Mouse (Mus musculus) liver, embryonic 15.5 days (tissue): ENCODE results near the gene Trim47. TPM values are rescaled to one million over a fixed set of nuclear protein-coding genes. Genes with fewer than 3 reads are reported as not detected.
A peak's percentile ranks its signal among the peaks of the same experiment; 100 is the strongest.

Source experiments
- ATAC-seq: fragments of 200-750 bp; cut with Nextera tagmentation; 2 replicates; pipeline ENCODE4 v1.8.0; 2017; ENCODE audit warnings: moderate number of reproducible peaks, mild to moderate bottlenecking, moderate library complexity; ENCODE audit not compliant: insufficient read depth
- H3K27ac ChIP-seq: fragments of 300-500 bp; sonication (generic); replicated peaks from 2 replicates; pipeline ENCODE4 v1.5.1; 2015; ENCODE audit warnings: mild to moderate bottlenecking, inconsistent platforms
- H3K27me3 ChIP-seq: fragments of 300-500 bp; sonication (generic); 2 replicates; pipeline ENCODE4 v1.6.1; 2015; ENCODE audit warnings: mild to moderate bottlenecking, inconsistent platforms
- H3K36me3 ChIP-seq: fragments of 300-500 bp; sonication (generic); replicated peaks from 2 replicates; pipeline ENCODE4 v1.6.1; 2015; ENCODE audit warnings: moderate library complexity, mild to moderate bottlenecking, inconsistent platforms
- H3K4me1 ChIP-seq: fragments of 300-500 bp; sonication (generic); replicated peaks from 2 replicates; pipeline ENCODE4 v1.6.1; 2015; ENCODE audit warnings: inconsistent platforms
- H3K4me2 ChIP-seq: fragments of 300-500 bp; sonication (generic); 2 replicates; pipeline ENCODE4 v1.6.1; 2015; ENCODE audit warnings: moderate library complexity, mild to moderate bottlenecking, inconsistent platforms
- H3K4me3 ChIP-seq: fragments of 300-500 bp; sonication (generic); replicated peaks from 2 replicates; pipeline ENCODE4 v1.5.1; 2015; ENCODE audit warnings: mild to moderate bottlenecking, inconsistent platforms
- H3K9ac ChIP-seq: fragments of 300-500 bp; sonication (generic); 2 replicates; pipeline ENCODE4 v1.6.1; 2015; ENCODE audit warnings: moderate library complexity, mild to moderate bottlenecking, inconsistent platforms
- H3K9me3 ChIP-seq: fragments of 300-500 bp; sonication (generic); replicated peaks from 2 replicates; pipeline ENCODE4 v1.6.1; 2016; ENCODE audit warnings: inconsistent platforms
- WGBS: fragments of 180-500 bp; shearing (Covaris S2); methylation state at CpG from one replicate; pipeline ENCODE4 v1.1.7; 2015; ENCODE audit warnings: mixed read lengths; ENCODE audit not compliant: insufficient replicate concordance; 5-methylcytosine and 5-hydroxymethylcytosine counted together
- polyA plus RNA-seq: library from polyadenylated mRNA; unstranded; fragments of >200 nt; fragmentation: Nextera tagmentation; extraction: Ambion mirVana; gene quantifications from 2 replicates; pipeline ENCODE4 v1.2.1, GENCODE M21; 2015

The Trim47 gene
- polyA plus RNA-seq = 5.4 and 7.6 TPM in 2 replicates

DNA sequence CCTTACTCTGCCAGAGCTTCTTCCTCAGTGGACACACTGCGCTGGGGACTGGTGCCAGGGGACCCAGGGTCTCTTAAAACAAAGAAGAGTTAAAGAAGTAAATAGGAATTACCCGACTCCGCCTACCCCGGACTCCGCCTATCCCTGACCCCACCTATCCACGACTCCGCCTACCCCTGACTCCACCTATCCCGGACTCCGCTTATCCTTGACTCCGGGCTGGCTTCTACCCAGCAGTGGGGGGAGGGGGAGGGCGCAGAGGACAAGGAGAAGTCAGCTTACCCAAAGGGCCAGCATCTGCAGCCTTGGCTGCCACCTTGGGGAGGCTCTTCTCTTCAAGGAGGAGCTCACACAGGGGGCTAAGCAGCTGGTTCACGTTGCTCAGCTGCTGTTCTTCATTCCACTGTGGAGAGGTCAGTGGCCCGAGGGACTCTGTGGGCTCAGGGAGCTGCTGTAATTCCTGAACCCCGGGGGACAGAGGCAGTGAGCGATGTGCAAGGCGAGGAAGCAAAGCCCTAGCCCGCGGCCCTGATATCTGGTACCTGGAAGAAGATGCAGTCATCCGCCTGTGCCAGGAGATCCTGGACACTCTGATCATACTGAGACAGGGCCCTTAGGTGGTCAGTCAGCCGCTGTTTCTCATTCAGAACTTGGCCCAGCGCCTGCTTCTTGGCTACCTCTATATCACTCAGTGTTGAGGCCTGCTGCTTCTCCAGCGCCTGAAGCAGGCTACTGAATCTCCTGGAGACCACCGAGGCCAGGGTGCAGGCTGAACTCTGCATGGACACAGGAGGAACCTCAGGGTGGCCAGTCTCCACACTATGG, at the start of gene Trim47:
Gene Trim47, minus strand, starts transcription at position 55 of the 825 bp plus-strand sequence.
- Histone ChIP-seq H3K4me2 (peak within 1 kb of the TSS; percentile 37), H3K27ac (no peak within 1 kb of the TSS), H3K4me3 (no peak within 1 kb of the TSS), H3K36me3 (peaks cover 28% of the 10 kb centered on the region), H3K9me3 (no peaks in the 10 kb centered on the region), H3K4me1 (peaks cover 44% of the 10 kb centered on the region), H3K27me3 (no peaks in the 10 kb centered on the region), H3K9ac (no peak within 1 kb of the TSS)
- no peak for ATAC-seq
- WGBS = 55% methylated on average over 23 of the region's 23 CpGs

DNA sequence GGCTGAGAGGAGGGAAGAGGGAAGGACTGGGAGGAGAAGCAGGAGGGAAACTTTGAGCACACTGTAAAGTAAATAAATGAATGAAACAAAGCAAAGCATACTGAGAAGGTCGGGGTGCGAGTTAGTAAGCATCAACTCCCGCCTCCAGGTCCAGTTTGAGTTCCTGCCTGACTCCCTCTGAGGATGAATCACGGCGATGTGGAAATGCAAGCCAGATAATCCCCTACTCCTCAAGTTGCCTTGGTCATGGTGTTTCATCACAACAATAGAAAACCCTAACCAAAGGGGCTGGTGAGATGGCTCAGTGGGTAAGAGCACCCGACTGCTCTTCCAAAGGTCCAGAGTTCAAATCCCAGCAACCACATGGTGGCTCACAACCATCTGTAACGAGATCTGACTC, 49.0 kb upstream of the Trim47 start:
- Histone ChIP-seq H3K27me3 (no peaks in the 10 kb centered on the region), H3K4me3 (no peak overlapping the region), H3K27ac (no peak overlapping the region), H3K36me3 (peaks cover 74% of the 10 kb centered on the region), H3K9me3 (no peaks in the 10 kb centered on the region), H3K4me2 (no peak overlapping the region), H3K4me1 (no peaks in the 10 kb centered on the region), H3K9ac (no peak overlapping the region)
- ATAC-seq = no peak
- WGBS = 81% methylated on average over 7 of the region's 7 CpGs

DNA sequence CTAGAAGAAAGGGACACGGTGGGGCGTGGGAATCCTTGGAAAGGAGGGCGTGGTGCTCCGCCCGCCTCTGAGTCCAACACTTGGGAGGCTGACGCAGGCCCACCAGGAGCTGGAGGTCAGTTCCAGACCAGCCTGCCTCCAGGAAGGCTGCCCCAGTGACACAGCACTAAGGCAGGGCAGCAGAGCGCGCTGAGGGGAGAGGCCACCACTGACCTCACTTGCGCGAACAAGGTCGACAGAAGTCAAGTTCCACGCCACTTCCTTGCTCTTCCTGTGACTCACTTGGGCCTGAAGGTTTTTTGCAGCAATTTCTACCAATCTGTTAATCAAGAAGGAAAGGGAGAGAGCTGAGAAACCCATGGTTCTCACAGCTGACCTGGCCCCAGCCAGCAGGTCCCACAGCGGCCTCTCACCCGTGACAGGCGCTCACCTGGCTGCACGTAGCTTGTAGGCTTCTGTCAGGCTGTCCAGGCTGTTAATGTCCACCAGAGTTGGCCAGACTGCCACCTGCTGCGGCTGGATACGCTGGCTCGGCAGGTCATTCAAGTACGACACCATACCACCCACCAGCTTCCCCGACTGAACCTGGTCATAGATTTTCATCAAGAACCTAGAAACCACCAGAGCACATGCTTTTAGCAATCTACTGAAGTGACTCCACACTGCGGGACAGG, 47.9 kb upstream of the Trim47 start:
- 79% methylated on average over 22 of the region's 22 CpGs for WGBS
- Histone ChIP-seq H3K9ac (no peak overlapping the region), H3K4me1 (no peaks in the 10 kb centered on the region), H3K27me3 (no peaks in the 10 kb centered on the region), H3K9me3 (no peaks in the 10 kb centered on the region), H3K27ac (no peak overlapping the region), H3K4me3 (no peak overlapping the region), H3K36me3 (peaks cover 63% of the 10 kb centered on the region), H3K4me2 (no peak overlapping the region)
- no peak for ATAC-seq

DNA sequence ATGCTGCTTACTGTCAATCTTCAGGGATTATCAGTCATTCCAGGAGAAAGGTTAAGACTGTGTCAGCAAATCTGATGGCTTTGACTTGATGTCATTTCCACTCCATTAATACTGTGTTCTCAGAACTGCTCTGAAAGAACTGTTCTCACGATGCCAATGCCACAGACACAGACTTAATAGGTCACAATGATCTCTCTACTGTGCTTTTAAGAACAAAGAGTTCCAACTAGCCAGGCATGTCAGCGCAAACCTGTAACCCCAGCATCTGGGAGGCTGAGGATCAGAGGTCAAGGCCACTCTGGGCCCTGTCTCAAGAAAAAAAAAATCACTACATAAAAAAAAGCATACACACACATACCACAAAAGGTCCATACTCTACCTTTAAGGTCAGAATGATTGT, 44.9 kb upstream of the Trim47 start:
- no peaks in the 10 kb centered on the region for H3K27me3 ChIP-seq
- ATAC-seq = no peak
- no peak overlapping the region for H3K4me2 ChIP-seq
- H3K27ac ChIP-seq = no peak overlapping the region
- H3K4me3 ChIP-seq = no peak overlapping the region
- peaks cover 17% of the 10 kb centered on the region for H3K4me1 ChIP-seq
- peaks cover 39% of the 10 kb centered on the region for H3K36me3 ChIP-seq
- H3K9ac ChIP-seq = no peak overlapping the region
- 84% methylated on average over 2 of the region's 2 CpGs for WGBS
- no peaks in the 10 kb centered on the region for H3K9me3 ChIP-seq

DNA sequence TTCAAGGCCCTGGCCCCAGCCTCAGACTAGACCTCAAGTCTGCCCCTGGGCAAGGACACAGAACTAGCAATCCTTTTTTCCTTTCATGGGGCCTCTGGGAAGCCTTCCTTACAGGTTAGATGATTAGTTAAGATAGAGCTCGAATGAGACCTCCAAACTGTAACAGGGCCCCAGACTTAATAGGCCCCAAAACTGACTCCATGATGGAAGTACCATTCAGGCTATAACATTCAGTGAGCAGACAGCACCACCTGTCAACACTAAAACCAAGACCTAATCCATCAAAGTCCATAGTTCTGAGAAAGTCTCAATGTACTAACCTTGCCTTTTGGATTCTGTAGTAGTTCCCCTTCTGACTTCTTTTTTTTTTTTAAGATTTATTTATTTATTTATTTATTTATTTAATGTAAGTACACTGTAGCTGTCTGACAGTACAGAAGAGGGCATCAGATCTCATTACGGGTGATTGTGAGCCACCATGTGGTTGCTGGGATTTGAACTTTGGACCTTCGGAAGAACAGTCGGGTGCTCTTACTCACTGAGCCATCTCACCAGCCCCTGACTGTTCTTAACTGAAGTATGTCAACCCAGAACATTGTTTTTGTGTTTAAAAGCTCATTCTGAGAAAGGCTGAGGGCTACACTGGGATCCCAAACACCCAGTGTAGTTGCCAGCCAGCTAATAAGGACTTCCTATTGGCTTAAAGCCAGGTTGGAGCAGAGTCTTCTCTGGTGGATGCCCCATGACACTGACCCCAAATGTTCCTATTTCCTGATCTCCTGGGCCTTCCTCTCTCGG, 43.2 kb upstream of the Trim47 start:
- 70% methylated on average over 5 of the region's 5 CpGs for WGBS
- Histone ChIP-seq H3K4me1 (peaks cover 26% of the 10 kb centered on the region), H3K9ac (no peak overlapping the region), H3K36me3 (peaks cover 30% of the 10 kb centered on the region), H3K27me3 (no peaks in the 10 kb centered on the region), H3K9me3 (no peaks in the 10 kb centered on the region), H3K4me2 (no peak overlapping the region), H3K4me3 (no peak overlapping the region), H3K27ac (no peak overlapping the region)
- ATAC-seq = no peak

DNA sequence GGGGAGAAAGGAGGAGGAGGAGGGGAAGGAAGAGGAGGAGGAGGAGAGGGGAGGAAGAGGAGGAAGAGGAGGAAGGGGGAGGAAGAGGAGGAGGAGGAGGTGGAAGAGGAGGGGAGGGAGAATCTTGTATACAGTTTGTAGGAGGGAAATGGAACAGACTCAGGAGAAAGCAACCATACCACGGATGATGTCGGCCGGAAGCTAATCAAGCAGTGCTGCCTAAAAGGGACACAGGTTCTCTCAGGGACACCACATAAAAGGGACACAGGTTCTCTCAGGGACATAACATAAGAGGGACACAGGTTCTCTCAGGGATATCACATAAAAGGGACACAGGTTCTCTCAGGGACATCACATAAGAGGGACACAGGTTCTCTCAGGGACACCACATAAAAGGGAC, 42.2 kb upstream of the Trim47 start:
- Histone ChIP-seq H3K9me3 (no peaks in the 10 kb centered on the region), H3K36me3 (peaks cover 20% of the 10 kb centered on the region), H3K4me3 (no peak overlapping the region), H3K4me2 (no peak overlapping the region), H3K9ac (no peak overlapping the region), H3K4me1 (peaks cover 26% of the 10 kb centered on the region), H3K27me3 (no peaks in the 10 kb centered on the region), H3K27ac (no peak overlapping the region)
- ATAC-seq = no peak
- 78% methylated on average over 3 of the region's 3 CpGs for WGBS

DNA sequence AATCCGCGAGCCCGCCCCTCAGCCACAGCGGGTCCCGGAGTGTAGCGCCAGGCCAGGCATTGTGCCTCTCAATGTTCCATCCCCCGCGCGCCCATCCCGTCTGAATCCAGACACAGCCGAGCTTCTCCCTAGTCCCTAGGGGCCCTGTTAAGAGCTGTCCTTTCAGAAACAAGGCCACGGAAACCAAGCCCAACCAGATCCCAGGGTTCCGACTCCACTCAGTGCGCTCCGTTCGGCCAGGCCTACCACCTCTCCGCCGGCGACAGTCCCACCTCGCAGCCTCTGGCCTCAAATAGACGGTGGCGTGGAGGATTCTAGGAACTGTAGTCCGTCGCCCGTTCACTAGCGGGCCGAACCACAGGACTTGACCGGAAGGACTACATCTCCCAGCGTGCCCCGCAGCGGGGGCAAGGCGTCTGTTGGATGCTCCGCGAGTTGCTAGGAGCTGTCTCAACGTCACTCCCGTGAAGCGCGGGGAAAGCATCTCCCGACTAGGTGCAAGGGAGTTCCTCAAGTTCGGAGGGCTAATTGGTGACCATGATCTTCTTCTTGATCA, 41.0 kb upstream of the Trim47 start, which contains the start of gene Fbf1:
Gene Fbf1, minus strand, starts transcription at position 283 of the 556 bp plus-strand sequence.
- H3K36me3 ChIP-seq = peaks cover 8% of the 10 kb centered on the region
- peak; percentile 98 for ATAC-seq
- peak within 1 kb of the TSS; percentile 71 for H3K27ac ChIP-seq
- peak within 1 kb of the TSS; percentile 74 for H3K4me3 ChIP-seq
- WGBS = under 1% methylated on average over 40 of the region's 40 CpGs
- H3K9ac ChIP-seq = peak within 1 kb of the TSS; percentile 79
- no peaks in the 10 kb centered on the region for H3K27me3 ChIP-seq
- peaks cover 26% of the 10 kb centered on the region for H3K4me1 ChIP-seq
- peak within 1 kb of the TSS; percentile 83 for H3K4me2 ChIP-seq
- H3K9me3 ChIP-seq = no peaks in the 10 kb centered on the region

DNA sequence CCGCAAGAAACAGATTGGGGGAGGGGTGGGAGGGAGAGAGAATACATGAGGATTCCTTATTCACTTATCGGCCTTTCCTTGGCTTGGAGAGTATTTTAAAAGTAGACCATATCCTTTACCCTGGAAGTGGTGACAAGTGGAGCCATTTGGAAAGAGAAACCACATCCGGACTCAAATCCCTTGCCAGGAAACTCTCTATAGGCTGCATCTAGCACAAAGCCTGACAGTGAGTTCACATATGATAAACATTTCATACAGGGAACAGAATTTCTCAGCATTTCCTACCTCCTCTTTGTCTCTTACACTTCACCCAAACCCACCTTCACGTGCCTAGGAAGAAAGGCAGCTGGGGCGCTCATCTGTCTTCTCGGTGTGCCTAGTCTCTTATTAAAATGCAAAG, 40.2 kb upstream of the Trim47 start:
- Histone ChIP-seq H3K9me3 (no peaks in the 10 kb centered on the region), H3K27me3 (no peaks in the 10 kb centered on the region), H3K4me3 (peak overlapping the region; percentile 74), H3K4me1 (peaks cover 26% of the 10 kb centered on the region), H3K36me3 (0 out of 2 replicates have a peak, but pooled peaks cover 3% of the 10 kb centered on the region), H3K4me2 (peak overlapping the region; percentile 83), H3K9ac (peak overlapping the region; percentile 79), H3K27ac (peak overlapping the region; percentile 71)
- 14% methylated on average over 6 of the region's 6 CpGs for WGBS
- no peak for ATAC-seq

DNA sequence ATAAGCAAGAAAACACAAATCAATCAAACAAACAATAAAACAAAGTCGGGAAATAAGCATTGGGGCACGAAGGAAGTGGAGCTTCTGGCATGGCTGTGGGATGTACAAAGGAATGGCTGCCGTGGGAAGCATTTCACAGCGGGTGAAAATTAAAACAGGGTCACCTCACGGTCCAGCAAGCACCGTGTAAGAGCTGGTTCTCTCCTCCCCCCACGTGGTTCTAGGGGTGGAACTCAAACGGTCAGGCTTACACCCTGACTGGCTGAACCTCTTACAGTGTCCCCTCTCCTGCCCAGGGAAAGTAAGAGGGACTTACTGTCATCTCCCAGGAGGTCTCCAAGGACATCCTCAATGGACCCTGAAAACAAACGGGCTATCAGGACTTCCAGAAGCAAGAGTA, 36.0 kb upstream of the Trim47 start:
- no peak overlapping the region for H3K27ac ChIP-seq
- H3K4me1 ChIP-seq = peaks cover 18% of the 10 kb centered on the region
- no peak overlapping the region for H3K4me2 ChIP-seq
- no peaks in the 10 kb centered on the region for H3K27me3 ChIP-seq
- no peaks in the 10 kb centered on the region for H3K9me3 ChIP-seq
- H3K36me3 ChIP-seq = peaks cover 3% of the 10 kb centered on the region; the same call in 1 of the 2 replicates
- no peak overlapping the region for H3K9ac ChIP-seq
- 53% methylated on average over 9 of the region's 9 CpGs for whole genome bisulfite sequencing
- H3K4me3 ChIP-seq = no peak overlapping the region
- ATAC-seq = no peak

DNA sequence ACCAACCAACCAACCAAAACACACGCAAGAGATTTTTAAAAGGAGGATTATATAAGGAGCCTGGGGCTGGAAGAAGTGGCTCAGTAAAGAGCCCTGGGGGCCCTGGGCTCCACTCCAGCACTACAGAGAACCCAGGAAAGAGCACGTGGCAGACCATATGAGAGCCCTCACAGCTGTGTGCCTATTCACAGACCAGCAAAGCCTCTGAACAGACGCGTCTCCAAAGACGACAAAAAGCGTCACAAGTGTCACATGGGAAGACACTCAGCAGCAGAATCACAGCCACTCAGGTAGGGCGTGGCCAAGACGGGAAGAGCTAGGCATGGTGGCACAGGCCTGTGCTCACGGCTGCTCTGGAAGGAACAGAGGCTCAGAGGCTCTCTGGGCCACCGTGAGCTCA, 35.1 kb upstream of the Trim47 start:
- peaks cover 5% of the 10 kb centered on the region; the same call in 1 of the 2 replicates for H3K36me3 ChIP-seq
- peaks cover 10% of the 10 kb centered on the region for H3K4me1 ChIP-seq
- no peaks in the 10 kb centered on the region for H3K27me3 ChIP-seq
- no peak overlapping the region for H3K27ac ChIP-seq
- no peak for ATAC-seq
- H3K4me3 ChIP-seq = no peak overlapping the region
- H3K9me3 ChIP-seq = no peaks in the 10 kb centered on the region
- H3K4me2 ChIP-seq = no peak overlapping the region
- 78% methylated on average over 10 of the region's 10 CpGs for WGBS
- no peak overlapping the region for H3K9ac ChIP-seq
